Mouse (Mus musculus): ENCODE data around the gene Gm3880. TPM values are rescaled to one million over a fixed set of nuclear protein-coding genes. Genes with fewer than 3 reads are reported as not detected.
A peak's percentile ranks its signal among the peaks of the same experiment; 100 is the strongest.

Gene Gm3880
- polyA plus RNA-seq, 1 experiment from 2014 or later = not detected

GRCm38 (mm10) chrX:102643823-102644572, 42.8 kb downstream of the Gm3880 start, which contains the start of gene Phka1:
Gene Phka1 (minus strand): TSS chrX:102644246.
- DNase-seq (ENCODE audit: low read depth, low spot score) = no peak
- peak; percentile 86 for ATAC-seq
- ChIA-PET CTCF (interaction anchor here (1.3 kb wide), 1 partner anchor 16 kb away, joined by 3 read pairs; no protein-coding TSS in a partner anchor), POLR2A (interaction anchor here (0.6 kb wide), 2 partner anchors 15 to 67 kb away, joined by 3 to 7 read pairs; no protein-coding TSS in a partner anchor)
- in situ Hi-C loops (cut with MboI; ENCODE audit: low pct_unique_long_range_greater_than_20kb) = no loop called here
- peaks cover 25% of the 10 kb centered on the region for H3K27me3 ChIP-seq
- no peak for TF ChIP-seq CTCF (IDR thresholded peaks at IDR 0.05)

Other genes with a start within 250 kb of the Gm3880 start
- gene Hdac8, start 181.6 kb downstream of the Gm3880 start, polyA plus RNA-seq (2021) = 15.3 TPM
- gene Phka1, start 42.7 kb downstream of the Gm3880 start, polyA plus RNA-seq (2021) = 18.3 TPM
- gene Gm9112, start 20.7 kb upstream of the Gm3880 start, polyA plus RNA-seq (2021) = not detected
- not detected for gene Dmrtc1b, start 20.9 kb upstream of the Gm3880 start, polyA plus RNA-seq (2021)
- not detected for gene Dmrtc1c1, start 116.0 kb upstream of the Gm3880 start, polyA plus RNA-seq (2021)
- not detected for gene Dmrtc1c2, start 167.6 kb upstream of the Gm3880 start, polyA plus RNA-seq (2021)
- gene 1700031F05Rik, start 181.0 kb upstream of the Gm3880 start, polyA plus RNA-seq (2021) = not detected
- 0.05 TPM for gene Dmrtc1a, start 221.7 kb upstream of the Gm3880 start, polyA plus RNA-seq (2021)
- not detected for gene 1700011M02Rik, start 221.9 kb upstream of the Gm3880 start, polyA plus RNA-seq (2021)
- gene 1700018G05Rik, start 241.4 kb upstream of the Gm3880 start, polyA plus RNA-seq (2021) = not detected

Measured in Patski (cell line).